Mouse (Mus musculus): ENCODE results near the gene Inpp5a.

GRCm38 (mm10) chr7:139401791-139402190 lies 12.9 kb downstream of the Inpp5a start:
- no peak for TF ChIP-seq POLR2A (IDR thresholded peaks at IDR 0.05; ENCODE audit: control insufficient read depth, low read depth, low read length)
- TF ChIP-seq CTCF (IDR thresholded peaks at IDR 0.05; ENCODE audit: control insufficient read depth, insufficient read depth, insufficient replicate concordance, low read depth, low read length), result no peak
